Mouse (Mus musculus): ENCODE measurements at regions not wholly inside any gene's neighbourhood (a gene's known extent, or its start where the extent isn't known, plus 50 kb on each side); places are given as distances from the start of the nearest gene placed in this dataset.

- 51% methylated on average over 3 of the region's 3 CpGs for WGBS
- no peak overlapping the region for H3K27ac ChIP-seq (ENCODE audit: insufficient read depth, low read length)
- H3K27me3 ChIP-seq (ENCODE audit: control insufficient read depth, insufficient read depth, low read length), result no peaks in the 10 kb centered on the region
These were observed 271.0 kb upstream of the Cdh5 start for GRCm38 (mm10) chr8:103830416-103830815.

GRCm38 (mm10) chr8:103839990-103840389, 261.4 kb upstream of the Cdh5 start:
- Histone ChIP-seq H3K27me3 (ENCODE audit: control insufficient read depth, insufficient read depth, low read length) (no peaks in the 10 kb centered on the region), H3K27ac (ENCODE audit: insufficient read depth, low read length) (no peak overlapping the region), H3K4me1 (ENCODE audit: control insufficient read depth, insufficient read depth, low read length) (no peaks in the 10 kb centered on the region), H3K4me3 (replicated peaks; ENCODE audit: insufficient read depth, low read depth, low read length) (no peak overlapping the region)
- TF ChIP-seq CTCF (IDR thresholded peaks at IDR 0.05; ENCODE audit: borderline replicate concordance, insufficient read depth, low read depth, low read length) (no peak), POLR2A (IDR thresholded peaks at IDR 0.05; ENCODE audit: borderline replicate concordance, insufficient read depth, low read length) (no peak)
- DNase-seq, result no peak
- WGBS, result 94% methylated on average over 4 of the region's 4 CpGs

More at GRCm38 (mm10) chr8:103830416-103830815, 271.0 kb upstream of the Cdh5 start:
- TF ChIP-seq CTCF (IDR thresholded peaks at IDR 0.05; ENCODE audit: borderline replicate concordance, insufficient read depth, low read depth, low read length) (no peak), POLR2A (IDR thresholded peaks at IDR 0.05; ENCODE audit: borderline replicate concordance, insufficient read depth, low read length) (no peak)
- DNase-seq, result no peak
- Histone ChIP-seq H3K4me3 (replicated peaks; ENCODE audit: insufficient read depth, low read depth, low read length) (no peak overlapping the region), H3K4me1 (ENCODE audit: control insufficient read depth, insufficient read depth, low read length) (no peaks in the 10 kb centered on the region)

GRCm38 (mm10) chr8:103845964-103846363, 255.5 kb upstream of the Cdh5 start:
- Histone ChIP-seq H3K4me3 (replicated peaks; ENCODE audit: insufficient read depth, low read depth, low read length) (no peak overlapping the region), H3K27ac (ENCODE audit: insufficient read depth, low read length) (no peak overlapping the region), H3K27me3 (ENCODE audit: control insufficient read depth, insufficient read depth, low read length) (no peaks in the 10 kb centered on the region), H3K4me1 (ENCODE audit: control insufficient read depth, insufficient read depth, low read length) (no peaks in the 10 kb centered on the region)
- no peak for DNase-seq
- 83% methylated on average over 1 of the region's 1 CpGs for WGBS
- TF ChIP-seq POLR2A (IDR thresholded peaks at IDR 0.05; ENCODE audit: borderline replicate concordance, insufficient read depth, low read length) (no peak), CTCF (IDR thresholded peaks at IDR 0.05; ENCODE audit: borderline replicate concordance, insufficient read depth, low read depth, low read length) (no peak)

- Histone ChIP-seq H3K4me1 (ENCODE audit: control insufficient read depth, insufficient read depth, low read length) (no peaks in the 10 kb centered on the region), H3K27ac (ENCODE audit: insufficient read depth, low read length) (no peak overlapping the region), H3K4me3 (replicated peaks; ENCODE audit: insufficient read depth, low read depth, low read length) (no peak overlapping the region), H3K27me3 (ENCODE audit: control insufficient read depth, insufficient read depth, low read length) (no peaks in the 10 kb centered on the region)
- DNase-seq, result no peak
- WGBS, result 75% methylated on average over 10 of the region's 10 CpGs
- no peak for TF ChIP-seq POLR2A (IDR thresholded peaks at IDR 0.05; ENCODE audit: borderline replicate concordance, insufficient read depth, low read length)
- no peak for TF ChIP-seq CTCF (IDR thresholded peaks at IDR 0.05; ENCODE audit: borderline replicate concordance, insufficient read depth, low read depth, low read length)
These were observed 254.9 kb upstream of the Cdh5 start for GRCm38 (mm10) chr8:103846382-103846976.

GRCm38 (mm10) chr8:103849785-103850184, 251.6 kb upstream of the Cdh5 start:
- H3K4me1 ChIP-seq (ENCODE audit: control insufficient read depth, insufficient read depth, low read length), result no peaks in the 10 kb centered on the region
- 79% methylated on average over 2 of the region's 2 CpGs for WGBS
- H3K27me3 ChIP-seq (ENCODE audit: control insufficient read depth, insufficient read depth, low read length), result no peaks in the 10 kb centered on the region
- H3K4me3 ChIP-seq (replicated peaks; ENCODE audit: insufficient read depth, low read depth, low read length), result no peak overlapping the region
- TF ChIP-seq CTCF (IDR thresholded peaks at IDR 0.05; ENCODE audit: borderline replicate concordance, insufficient read depth, low read depth, low read length) (no peak), POLR2A (IDR thresholded peaks at IDR 0.05; ENCODE audit: borderline replicate concordance, insufficient read depth, low read length) (no peak)
- H3K27ac ChIP-seq (ENCODE audit: insufficient read depth, low read length), result no peak overlapping the region
- DNase-seq, result no peak

- DNase-seq, result no peak
- TF ChIP-seq POLR2A (IDR thresholded peaks at IDR 0.05; ENCODE audit: borderline replicate concordance, insufficient read depth, low read length), result no peak
- TF ChIP-seq CTCF (IDR thresholded peaks at IDR 0.05; ENCODE audit: borderline replicate concordance, insufficient read depth, low read depth, low read length), result no peak
- Histone ChIP-seq H3K4me1 (ENCODE audit: control insufficient read depth, insufficient read depth, low read length) (no peaks in the 10 kb centered on the region), H3K4me3 (replicated peaks; ENCODE audit: insufficient read depth, low read depth, low read length) (no peak overlapping the region), H3K27me3 (ENCODE audit: control insufficient read depth, insufficient read depth, low read length) (no peaks in the 10 kb centered on the region), H3K27ac (ENCODE audit: insufficient read depth, low read length) (no peak overlapping the region)
- 81% methylated on average over 8 of the region's 8 CpGs for WGBS
These were observed 250.1 kb upstream of the Cdh5 start for GRCm38 (mm10) chr8:103851286-103851685.

- 55% methylated on average over 4 of the region's 4 CpGs for WGBS
These were observed 248.4 kb upstream of the Cdh5 start for GRCm38 (mm10) chr8:103853048-103853447.

GRCm38 (mm10) chr8:103855291-103855690, 246.1 kb upstream of the Cdh5 start:
- Histone ChIP-seq H3K27me3 (ENCODE audit: control insufficient read depth, insufficient read depth, low read length) (no peaks in the 10 kb centered on the region), H3K27ac (ENCODE audit: insufficient read depth, low read length) (no peak overlapping the region), H3K4me3 (replicated peaks; ENCODE audit: insufficient read depth, low read depth, low read length) (no peak overlapping the region), H3K4me1 (ENCODE audit: control insufficient read depth, insufficient read depth, low read length) (no peaks in the 10 kb centered on the region)
- no peak for TF ChIP-seq POLR2A (IDR thresholded peaks at IDR 0.05; ENCODE audit: borderline replicate concordance, insufficient read depth, low read length)
- no peak for TF ChIP-seq CTCF (IDR thresholded peaks at IDR 0.05; ENCODE audit: borderline replicate concordance, insufficient read depth, low read depth, low read length)
- DNase-seq, result no peak
- 68% methylated on average over 9 of the region's 9 CpGs for WGBS

More at GRCm38 (mm10) chr8:103853048-103853447, 248.4 kb upstream of the Cdh5 start:
- H3K4me3 ChIP-seq (replicated peaks; ENCODE audit: insufficient read depth, low read depth, low read length), result no peak overlapping the region
- no peaks in the 10 kb centered on the region for H3K4me1 ChIP-seq (ENCODE audit: control insufficient read depth, insufficient read depth, low read length)
- TF ChIP-seq POLR2A (IDR thresholded peaks at IDR 0.05; ENCODE audit: borderline replicate concordance, insufficient read depth, low read length) (no peak), CTCF (IDR thresholded peaks at IDR 0.05; ENCODE audit: borderline replicate concordance, insufficient read depth, low read depth, low read length) (no peak)
- no peak overlapping the region for H3K27ac ChIP-seq (ENCODE audit: insufficient read depth, low read length)
- no peaks in the 10 kb centered on the region for H3K27me3 ChIP-seq (ENCODE audit: control insufficient read depth, insufficient read depth, low read length)
- DNase-seq, result no peak
